Mouse (Mus musculus) liver, adult 2 months (tissue): Measurements from ENCODE around the gene Crip1. TPM values are rescaled to one million over a fixed set of nuclear protein-coding genes. Genes with fewer than 3 reads are reported as not detected.

Experiments used
- DNase-seq: peaks from one replicate; pipeline ENCODE4 v3.0.0-alpha.2; 2011; ENCODE audit warnings: low read depth, low spot score; ENCODE audit errors: extremely low read depth
- H3K27ac ChIP-seq: fragments of 200-500 bp; replicated peaks from 2 replicates; pipeline ENCODE4 v1.5.1; 2012; ENCODE audit warnings: low read depth, mild to moderate bottlenecking, control low read depth, inconsistent platforms, low read length; ENCODE audit not compliant: insufficient read depth
- H3K27me3 ChIP-seq: fragments of 200-500 bp; 2 replicates; pipeline ENCODE4 v1.6.1; 2012; ENCODE audit warnings: mild to moderate bottlenecking, moderate library complexity, low read length, inconsistent platforms; ENCODE audit not compliant: control insufficient read depth, insufficient read depth
- H3K36me3 ChIP-seq: fragments of 200-500 bp; 2 replicates; pipeline ENCODE4 v1.6.1; 2012; ENCODE audit warnings: low read length, inconsistent platforms; ENCODE audit not compliant: control insufficient read depth, insufficient read depth
- H3K4me1 ChIP-seq: fragments of 200-500 bp; 2 replicates; pipeline ENCODE4 v1.6.1; 2011; ENCODE audit warnings: low read length; ENCODE audit not compliant: control insufficient read depth, insufficient read depth
- H3K4me3 ChIP-seq: fragments of 200-500 bp; 2 replicates; pipeline ENCODE4 v1.5.1; 2011; ENCODE audit warnings: low read depth, mild to moderate bottlenecking, control low read depth, low read length, moderate library complexity; ENCODE audit not compliant: insufficient read depth
- H3K79me2 ChIP-seq: fragments of 200-500 bp; 2 replicates; pipeline ENCODE4 v1.6.1; 2012; ENCODE audit warnings: inconsistent platforms, mild to moderate bottlenecking, low read length, moderate library complexity; ENCODE audit not compliant: control insufficient read depth, insufficient read depth
- H3K9ac ChIP-seq: fragments of 200-500 bp; 2 replicates; pipeline ENCODE4 v1.6.1; 2012; ENCODE audit warnings: low read depth, mild to moderate bottlenecking, control low read depth, inconsistent platforms, low read length
- CTCF ChIP-seq: fragments of 200-500 bp; IDR thresholded peaks from 2 replicates; pipeline ENCODE4 v1.5.1; 2011; ENCODE audit warnings: low read depth, low read length, control low read depth
- POLR2A ChIP-seq: fragments of 200-500 bp; IDR thresholded peaks from 2 replicates; pipeline ENCODE4 v1.6.1; 2011; ENCODE audit warnings: low read length, control low read depth; ENCODE audit not compliant: insufficient read depth; ENCODE audit errors: extremely low read depth
- WGBS: fragments of 180-500 bp; shearing (Covaris S2); methylation state at CpG from one replicate; pipeline ENCODE4 v1.1.7; 2018; 5-methylcytosine and 5-hydroxymethylcytosine counted together
- polyA plus RNA-seq: library from polyadenylated mRNA; depleted of rRNA; stranded (reverse); fragments of >200 nt; gene quantifications from 2 replicates; pipeline ENCODE4 v1.2.3, GENCODE M21; 2012
- total RNA-seq: library from RNA; depleted of rRNA; stranded (reverse); fragments of >200 nt; gene quantifications from 2 replicates; pipeline ENCODE4 v1.2.3, GENCODE M21; 2014

Gene Crip1
- total and polyA plus RNA-seq, 2 experiments = 22.2 to 25.0 TPM

GRCm38 (mm10) chr12:113185442-113186291, 39.6 kb downstream of the Crip1 start, which contains the start of gene Tmem121:
Gene Tmem121 (plus strand): TSS chr12:113185930.
- DNase-seq = no peak
- Histone ChIP-seq H3K4me3 (peak within 1 kb of the TSS; percentile 31; the same call in 1 of the 2 replicates), H3K4me1 (no peaks in the 10 kb centered on the region), H3K9ac (no peak within 1 kb of the TSS), H3K27ac (no peak within 1 kb of the TSS), H3K79me2 (no peaks in the 10 kb centered on the region), H3K27me3 (peaks cover 6% of the 10 kb centered on the region), H3K36me3 (no peaks in the 10 kb centered on the region)
- TF ChIP-seq POLR2A = no peak
- no peak for TF ChIP-seq CTCF
- 5% methylated on average over 62 of the region's 63 CpGs for WGBS

- Histone ChIP-seq H3K9ac (no peak overlapping the region), H3K79me2 (no peaks in the 10 kb centered on the region), H3K27me3 (peaks cover 6% of the 10 kb centered on the region), H3K4me1 (no peaks in the 10 kb centered on the region), H3K36me3 (no peaks in the 10 kb centered on the region), H3K27ac (no peak overlapping the region), H3K4me3 (no peak overlapping the region)
- TF ChIP-seq CTCF (no peak), POLR2A (no peak)
- no peak for DNase-seq
- 53% methylated on average over 12 of the region's 12 CpGs for WGBS
These were observed 40.4 kb downstream of the Crip1 start for GRCm38 (mm10) chr12:113186326-113187010.

GRCm38 (mm10) chr12:113187011-113187375, 40.9 kb downstream of the Crip1 start:
- Histone ChIP-seq H3K4me1 (no peaks in the 10 kb centered on the region), H3K4me3 (no peak overlapping the region), H3K27me3 (peaks cover 6% of the 10 kb centered on the region), H3K36me3 (no peaks in the 10 kb centered on the region), H3K9ac (no peak overlapping the region), H3K27ac (no peak overlapping the region), H3K79me2 (no peaks in the 10 kb centered on the region)
- TF ChIP-seq CTCF (no peak), POLR2A (no peak)
- 45% methylated on average over 4 of the region's 4 CpGs for WGBS
- DNase-seq = no peak

GRCm38 (mm10) chr12:113187584-113188295, 41.6 kb downstream of the Crip1 start:
- H3K27me3 ChIP-seq = peaks cover 6% of the 10 kb centered on the region
- WGBS = 2% methylated on average over 56 of the region's 56 CpGs

GRCm38 (mm10) chr12:113188349-113189055, 42.4 kb downstream of the Crip1 start:
- H3K9ac ChIP-seq = no peak overlapping the region
- peaks cover 6% of the 10 kb centered on the region for H3K27me3 ChIP-seq
- H3K36me3 ChIP-seq = no peaks in the 10 kb centered on the region
- H3K4me1 ChIP-seq = no peaks in the 10 kb centered on the region
- H3K27ac ChIP-seq = no peak overlapping the region
- no peak overlapping the region for H3K4me3 ChIP-seq
- H3K79me2 ChIP-seq = no peaks in the 10 kb centered on the region
- TF ChIP-seq POLR2A (no peak), CTCF (no peak)
- no peak for DNase-seq
- 67% methylated on average over 51 of the region's 51 CpGs for WGBS

More at GRCm38 (mm10) chr12:113187584-113188295, 41.6 kb downstream of the Crip1 start:
- no peak overlapping the region for H3K9ac ChIP-seq
- TF ChIP-seq CTCF = peak; percentile 45
- no peak for TF ChIP-seq POLR2A
- H3K36me3 ChIP-seq = no peaks in the 10 kb centered on the region
- H3K4me3 ChIP-seq = no peak overlapping the region
- H3K79me2 ChIP-seq = no peaks in the 10 kb centered on the region
- no peak overlapping the region for H3K27ac ChIP-seq
- DNase-seq = no peak
- no peaks in the 10 kb centered on the region for H3K4me1 ChIP-seq
